Mouse (Mus musculus) liver, embryonic 14.5 days (tissue): Measurements from ENCODE around the gene Slc38a2. TPM values are rescaled to one million over a fixed set of nuclear protein-coding genes. Genes with fewer than 3 reads are reported as not detected.

Experiments used
- ATAC-seq: fragments of 200-750 bp; cut with Nextera tagmentation; 2 replicates; pipeline ENCODE4 v1.8.0; 2017; ENCODE audit warnings: moderate number of reproducible peaks, mild to moderate bottlenecking, moderate library complexity; ENCODE audit not compliant: insufficient read depth
- DNase-seq, 3 experiments: peaks; one replicate each; pipeline ENCODE4 v3.0.0-alpha.2; 2012 to 2013; ENCODE audit warnings: low read depth in 3 of 3, low spot score in 3 of 3
- H3K27ac ChIP-seq: fragments of 300-500 bp; sonication (generic); 2 replicates; pipeline ENCODE4 v1.5.1; 2014; ENCODE audit warnings: moderate library complexity, mild to moderate bottlenecking, control low read depth, inconsistent platforms
- H3K27me3 ChIP-seq: fragments of 300-500 bp; sonication (generic); 2 replicates; pipeline ENCODE4 v1.6.1; 2014; ENCODE audit warnings: mild to moderate bottlenecking, low read length, moderate library complexity; ENCODE audit not compliant: control insufficient read depth, insufficient read depth
- H3K36me3 ChIP-seq: fragments of 300-500 bp; sonication (generic); replicated peaks from 2 replicates; pipeline ENCODE4 v1.6.1; 2014; ENCODE audit warnings: low read depth; ENCODE audit not compliant: control insufficient read depth, insufficient read depth
- H3K4me1 ChIP-seq, 2 experiments: fragments of 200-500 bp in 1 of 2; fragments of 300-500 bp in 1 of 2; sonication (generic) in 1 of 2; replicated peaks; 2 replicates each; pipeline ENCODE4 v1.6.1; 2012 to 2014; ENCODE audit warnings: antibody characterized with exemption in 1 of 2, inconsistent platforms in 1 of 2, low read length in 1 of 2; ENCODE audit not compliant: control insufficient read depth in 2 of 2, insufficient read depth in 2 of 2
- H3K4me2 ChIP-seq: fragments of 300-500 bp; sonication (generic); 2 replicates; pipeline ENCODE4 v1.6.1; 2014; ENCODE audit warnings: low read depth, mild to moderate bottlenecking, control low read depth, moderate library complexity
- H3K4me3 ChIP-seq, 2 experiments: fragments of 200-500 bp in 1 of 2; fragments of 300-500 bp in 1 of 2; sonication (generic) in 1 of 2; 2 replicates each; pipeline ENCODE4 v1.5.1; 2012 to 2014; ENCODE audit warnings: low read depth in 2 of 2, low read length in 2 of 2, mild to moderate bottlenecking in 2 of 2, control low read depth in 1 of 2, inconsistent platforms in 1 of 2, moderate library complexity in 1 of 2; ENCODE audit not compliant: insufficient read depth in 1 of 2
- H3K9ac ChIP-seq: fragments of 300-500 bp; sonication (generic); replicated peaks from 2 replicates; pipeline ENCODE4 v1.6.1; 2014; ENCODE audit warnings: mild to moderate bottlenecking, control low read depth, moderate library complexity
- H3K9me3 ChIP-seq: fragments of 300-500 bp; sonication (generic); 2 replicates; pipeline ENCODE4 v1.6.1; 2016; ENCODE audit warnings: low read length, mixed read lengths; ENCODE audit not compliant: control insufficient read depth
- CTCF ChIP-seq: IDR thresholded peaks from 2 replicates; pipeline ENCODE4 v1.5.1; 2016; ENCODE audit warnings: antibody characterized with exemption, low read depth, control low read depth
- EP300 ChIP-seq: IDR thresholded peaks from 2 replicates; pipeline ENCODE4 v1.6.1; 2016; ENCODE audit warnings: antibody characterized with exemption, low read depth
- WGBS: fragments of 180-500 bp; shearing (Covaris S2); extraction: QIAGEN DNeasy Blood & Tissue Kit; methylation state at CpG from one replicate; pipeline ENCODE4 v1.1.7; 2014; ENCODE audit not compliant: insufficient replicate concordance; 5-methylcytosine and 5-hydroxymethylcytosine counted together
- polyA plus RNA-seq, 2 experiments: library from polyadenylated mRNA; depleted of rRNA in 1 of 2; stranded (reverse) in 1 of 2; unstranded in 1 of 2; fragments of >200 nt; fragmentation: Nextera tagmentation in 1 of 2; extraction: Ambion mirVana in 1 of 2; gene quantifications; 2 replicates each; pipeline versions ENCODE4 v1.2.1 to v1.2.3; 2012 to 2014

Gene Slc38a2
- polyA plus RNA-seq, 2 experiments, result 19.9 to 28.8 TPM

DNA sequence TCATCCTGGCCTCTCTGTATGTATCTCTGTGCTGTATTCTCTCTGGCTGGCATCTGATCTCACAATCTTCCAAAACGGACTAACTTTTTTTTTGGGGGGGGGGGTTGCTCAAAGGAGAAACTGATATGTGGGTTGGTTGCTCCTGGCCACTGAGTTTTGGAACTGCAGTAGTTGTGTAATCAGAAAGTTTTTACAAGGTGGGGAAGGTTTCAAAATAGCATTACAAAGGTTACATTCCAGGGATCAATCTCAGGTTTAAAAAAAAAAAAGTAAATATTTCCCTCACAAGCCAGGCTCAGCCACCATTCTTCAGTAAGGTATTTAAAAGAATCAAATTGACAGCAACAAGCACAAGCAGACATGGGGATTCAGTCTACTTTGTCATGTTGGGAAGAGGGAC, 25.4 kb downstream of the Slc38a2 start:
- TF ChIP-seq EP300 (no peak), CTCF (no peak)
- Histone ChIP-seq H3K27ac (no peak overlapping the region), H3K27me3 (no peaks in the 10 kb centered on the region; the same call in 1 of the 2 replicates), H3K4me2 (no peak overlapping the region), H3K36me3 (no peaks in the 10 kb centered on the region), H3K4me1 (peaks cover 0 to 18% of the 10 kb centered on the region in 2 experiments; a peak in 2 of 4 replicates), H3K9ac (no peak overlapping the region), H3K9me3 (no peaks in the 10 kb centered on the region), H3K4me3 (no peak overlapping the region)
- DNase-seq (no peak), ATAC-seq (no peak)
- WGBS, result 30% methylated on average over 1 of the region's 1 CpGs

DNA sequence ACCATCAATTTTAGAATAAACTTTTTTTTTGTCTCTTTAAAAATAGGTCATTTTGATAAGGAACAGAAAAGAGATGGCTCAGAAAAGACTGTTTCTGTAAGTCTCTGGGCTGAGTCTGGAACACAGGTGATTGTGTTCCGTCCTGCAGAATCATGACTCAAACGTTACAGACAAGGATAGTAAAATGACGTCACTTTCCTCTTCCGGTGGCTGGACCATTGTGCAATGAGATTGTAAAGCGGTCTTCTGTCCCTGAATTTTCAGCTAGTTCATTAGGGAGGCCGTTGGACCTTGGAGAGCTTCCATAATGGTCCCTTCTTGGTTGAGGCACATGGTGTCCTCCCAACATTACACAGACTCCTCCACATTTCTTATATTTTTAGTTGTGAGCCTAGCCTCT, 29.8 kb downstream of the Slc38a2 start:
- H3K4me3 ChIP-seq, result no peak overlapping the region
- H3K27ac ChIP-seq, result no peak overlapping the region
- H3K9ac ChIP-seq, result no peak overlapping the region
- H3K9me3 ChIP-seq, result no peaks in the 10 kb centered on the region
- H3K27me3 ChIP-seq, result no peaks in the 10 kb centered on the region
- no peak for TF ChIP-seq EP300
- no peak for TF ChIP-seq CTCF
- H3K4me2 ChIP-seq, result no peak overlapping the region
- ATAC-seq (no peak), DNase-seq (no peak)
- H3K4me1 ChIP-seq, result peaks cover 0 to 9% of the 10 kb centered on the region in 2 experiments; a peak in 2 of 4 replicates
- 42% methylated on average over 6 of the region's 6 CpGs for WGBS
- H3K36me3 ChIP-seq, result no peaks in the 10 kb centered on the region

DNA sequence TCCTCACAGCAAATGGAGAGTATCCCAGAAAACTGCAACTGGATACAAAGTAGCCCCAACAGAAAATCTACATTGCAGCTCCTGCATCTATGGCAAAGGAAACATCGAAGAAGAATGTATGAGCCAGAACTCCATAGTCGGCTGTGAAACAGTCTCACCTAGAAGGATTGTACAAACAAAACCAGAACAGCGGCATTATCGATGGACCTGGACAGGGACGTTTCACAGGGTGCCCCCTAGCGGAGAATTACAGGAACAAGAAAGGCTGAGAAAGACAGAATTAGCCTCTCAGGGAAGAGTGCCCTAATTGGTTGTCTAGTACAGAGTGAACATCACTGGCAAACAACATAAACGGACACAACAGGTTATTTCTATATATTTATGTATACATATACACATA, 32.9 kb downstream of the Slc38a2 start:
- ATAC-seq (peak; percentile 50; the same call in 1 of the 2 replicates), DNase-seq (peak; percentile 52 to 65 (median 55))
- no peaks in the 10 kb centered on the region for H3K27me3 ChIP-seq
- peaks cover 0 to 2% of the 10 kb centered on the region in 2 experiments; a peak in 2 of 4 replicates for H3K4me1 ChIP-seq
- no peak overlapping the region for H3K27ac ChIP-seq
- no peaks in the 10 kb centered on the region for H3K36me3 ChIP-seq
- peak overlapping the region in 1 of 2 experiments; percentile 23; a peak in 1 of 4 replicates for H3K4me3 ChIP-seq
- TF ChIP-seq EP300, result no peak
- peak; percentile 88 for TF ChIP-seq CTCF
- no peak overlapping the region for H3K9ac ChIP-seq
- H3K4me2 ChIP-seq, result peak overlapping the region; percentile 67
- H3K9me3 ChIP-seq, result no peaks in the 10 kb centered on the region
- WGBS, result 3% methylated on average over 7 of the region's 7 CpGs

DNA sequence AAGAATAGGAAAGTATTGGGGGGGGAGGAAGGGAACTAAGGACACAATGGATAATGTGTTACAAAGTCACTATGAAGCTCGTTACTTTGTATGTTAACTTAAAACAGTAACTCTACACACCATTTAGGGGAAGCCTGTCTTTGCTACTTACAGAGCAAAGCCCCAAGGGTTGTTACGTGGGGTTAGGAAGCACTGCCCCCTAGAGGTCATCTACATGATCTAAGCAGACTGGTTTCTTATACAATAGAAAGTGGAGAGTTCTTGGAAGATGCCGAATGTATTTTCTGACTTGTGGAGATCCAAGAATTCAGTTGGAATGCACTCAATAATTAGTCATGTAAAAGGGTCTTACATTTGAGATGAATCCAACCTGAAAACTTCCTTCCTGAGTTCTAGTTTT, 33.6 kb downstream of the Slc38a2 start:
- TF ChIP-seq EP300 (no peak), CTCF (peak; percentile 80)
- peak; percentile 70 to 73 (median 71) for DNase-seq
- no peak overlapping the region for H3K9ac ChIP-seq
- peak; percentile 73; the same call in 1 of the 2 replicates for ATAC-seq
- H3K27me3 ChIP-seq, result no peaks in the 10 kb centered on the region
- H3K36me3 ChIP-seq, result no peaks in the 10 kb centered on the region
- no peak overlapping the region for H3K4me3 ChIP-seq
- no peak overlapping the region for H3K27ac ChIP-seq
- H3K4me1 ChIP-seq, result peaks cover 0 to 2% of the 10 kb centered on the region in 2 experiments; a peak in 2 of 4 replicates
- peak overlapping the region; percentile 67 for H3K4me2 ChIP-seq
- H3K9me3 ChIP-seq, result no peaks in the 10 kb centered on the region
- WGBS, result 3% methylated on average over 3 of the region's 3 CpGs

DNA sequence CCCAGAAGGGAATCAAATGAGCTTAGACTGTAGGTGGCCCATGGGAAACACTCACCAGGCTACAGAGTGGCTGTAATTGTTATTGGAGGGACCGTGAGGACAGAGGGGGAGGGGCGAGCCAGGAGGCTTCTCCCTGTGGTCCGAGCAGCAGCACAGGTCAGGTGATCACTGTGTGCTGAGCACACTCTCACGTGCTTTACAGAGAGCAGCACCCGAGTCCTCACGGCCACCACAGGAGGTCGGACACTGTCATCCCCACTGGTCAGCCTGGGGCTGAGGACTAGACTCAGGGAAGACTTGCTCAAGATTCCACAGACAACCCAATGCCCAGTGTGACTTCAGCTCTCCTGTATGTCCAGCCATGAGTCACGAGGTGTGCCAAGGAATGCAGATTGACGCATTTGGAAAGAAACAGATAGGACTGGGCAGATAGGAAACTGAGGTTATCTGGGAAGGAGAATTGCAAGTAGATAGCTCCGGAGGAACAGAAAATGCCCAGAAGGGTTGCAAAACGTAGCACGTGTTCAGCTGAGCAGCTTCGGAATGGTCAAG, 38.9 kb downstream of the Slc38a2 start:
- DNase-seq, result no peak
- peak; percentile 26; the same call in 1 of the 2 replicates for ATAC-seq
- no peaks in the 10 kb centered on the region for H3K9me3 ChIP-seq
- no peaks in the 10 kb centered on the region for H3K36me3 ChIP-seq
- no peak overlapping the region for H3K4me2 ChIP-seq
- H3K9ac ChIP-seq, result no peak overlapping the region
- 30% methylated on average over 13 of the region's 13 CpGs for WGBS
- H3K4me3 ChIP-seq, result no peak overlapping the region
- no peaks in the 10 kb centered on the region for H3K27me3 ChIP-seq
- H3K4me1 ChIP-seq, result peaks cover 0 to 3% of the 10 kb centered on the region in 2 experiments; a peak in 1 of 4 replicates
- TF ChIP-seq CTCF (no peak), EP300 (no peak)
- H3K27ac ChIP-seq, result no peak overlapping the region
